Mouse (Mus musculus) erythroblast, embryonic 14.5 days (primary cell): Measurements from ENCODE around the gene Acat3. TPM values are rescaled to one million over a fixed set of nuclear protein-coding genes. Genes with fewer than 3 reads are reported as not detected.

Experiments used
- H3K27me3 ChIP-seq: 2 replicates; pipeline ENCODE4 v1.6.1; 2012; ENCODE audit warnings: inconsistent platforms; ENCODE audit not compliant: control insufficient read depth
- H3K36me3 ChIP-seq: 2 replicates; pipeline ENCODE4 v1.6.1; 2012; ENCODE audit warnings: mild to moderate bottlenecking, inconsistent platforms; ENCODE audit not compliant: control insufficient read depth
- H3K4me1 ChIP-seq: 2 replicates; pipeline ENCODE4 v1.6.1; 2012; ENCODE audit warnings: inconsistent platforms; ENCODE audit not compliant: control insufficient read depth
- H3K4me3 ChIP-seq: replicated peaks from 2 replicates; pipeline ENCODE3; 2012; ENCODE audit warnings: moderate library complexity, mild to moderate bottlenecking, inconsistent platforms
- H3K9me3 ChIP-seq: 2 replicates; pipeline ENCODE4 v1.6.1; 2012; ENCODE audit warnings: low read length, inconsistent platforms, mixed read lengths; ENCODE audit not compliant: control insufficient read depth
- GATA1 ChIP-seq: IDR thresholded peaks from 2 replicates; pipeline ENCODE4 v1.6.1; 2012; ENCODE audit warnings: low read length, inconsistent platforms, mixed read lengths
- TAL1 ChIP-seq: IDR thresholded peaks from 3 replicates; pipeline ENCODE4 v1.6.1; 2012; ENCODE audit warnings: low read length, inconsistent platforms, mixed read lengths
- polyA plus RNA-seq: library from polyadenylated mRNA; stranded (reverse); fragments of >175 nt; gene quantifications from 2 replicates; pipeline ENCODE4 v1.2.3, GENCODE M21; 2012

Gene Acat3
- polyA plus RNA-seq, 1 experiment: 0.18 TPM

GRCm38 (mm10) chr17:12925001-12925400, 15.4 kb downstream of the Acat3 start:
- TF ChIP-seq GATA1 (no peak), TAL1 (no peak)
- peaks cover 77% of the 10 kb centered on the region for H3K36me3 ChIP-seq
- H3K9me3 ChIP-seq: no peaks in the 10 kb centered on the region
- no peak overlapping the region for H3K4me3 ChIP-seq
- H3K27me3 ChIP-seq: no peaks in the 10 kb centered on the region
- H3K4me1 ChIP-seq: no peaks in the 10 kb centered on the region

DNA sequence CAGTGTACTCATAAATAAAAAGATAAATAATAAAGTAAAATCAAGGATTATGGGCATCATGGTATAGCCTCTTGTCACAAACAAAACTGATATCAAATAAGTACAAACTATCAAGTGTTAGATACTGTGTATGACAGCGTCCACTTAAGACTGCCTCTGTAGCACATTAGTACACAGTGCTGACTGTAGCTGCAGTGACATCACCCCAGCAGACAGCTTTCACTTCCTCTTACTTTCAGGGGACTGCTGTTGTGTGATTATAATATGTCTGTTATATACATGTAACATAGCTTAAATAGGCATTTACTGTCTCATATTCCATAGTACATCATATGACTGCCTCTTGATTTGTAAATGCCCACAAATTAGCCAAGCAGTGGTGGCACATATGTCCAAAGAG, 19.3 kb downstream of the Acat3 start:
- H3K4me1 ChIP-seq: peaks cover 14% of the 10 kb centered on the region
- no peak overlapping the region for H3K4me3 ChIP-seq
- TF ChIP-seq GATA1 (no peak), TAL1 (no peak)
- no peaks in the 10 kb centered on the region for H3K9me3 ChIP-seq
- H3K36me3 ChIP-seq: peaks cover 85% of the 10 kb centered on the region
- H3K27me3 ChIP-seq: no peaks in the 10 kb centered on the region

DNA sequence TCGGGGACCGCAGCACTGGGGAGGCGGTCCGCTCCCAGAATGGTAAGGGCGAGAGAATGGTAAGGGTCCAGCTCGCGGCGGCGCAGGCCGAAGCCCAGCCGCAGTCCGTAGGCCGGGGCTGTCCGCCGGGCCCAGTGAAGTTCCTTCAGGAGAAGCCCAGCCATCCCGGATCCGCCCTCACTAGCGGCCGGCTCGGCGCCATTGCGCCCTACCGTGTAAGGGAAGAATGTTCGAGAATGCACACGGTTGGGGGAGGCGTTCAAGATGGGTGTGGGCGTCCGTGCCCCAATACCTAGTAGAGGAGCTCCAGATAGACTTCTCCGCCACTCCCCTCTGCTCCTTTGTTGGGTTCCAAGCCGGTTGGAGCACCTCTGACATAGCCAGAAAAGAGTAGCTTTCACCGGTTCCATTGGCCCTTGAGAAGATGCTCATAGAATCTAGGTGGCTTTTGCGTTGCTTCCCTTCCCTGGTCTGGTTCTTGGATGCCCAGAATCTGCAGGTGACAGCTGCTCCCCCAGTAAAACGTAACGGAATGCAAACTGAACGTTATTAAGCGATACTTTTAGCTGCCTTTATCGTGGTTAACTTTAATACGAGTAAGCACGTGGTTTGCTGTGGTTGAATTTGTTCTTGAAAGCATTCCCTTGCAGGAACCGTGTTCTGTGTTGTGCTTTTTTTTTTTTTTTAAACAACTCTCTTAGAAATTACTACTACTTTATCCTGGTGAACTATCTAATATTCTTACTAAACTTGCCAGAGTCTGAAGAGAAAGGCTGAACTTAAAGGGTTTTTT, 23.6 kb downstream of the Acat3 start:
- H3K27me3 ChIP-seq: no peaks in the 10 kb centered on the region
- H3K9me3 ChIP-seq: no peaks in the 10 kb centered on the region
- TF ChIP-seq TAL1 (no peak), GATA1 (no peak)
- H3K4me3 ChIP-seq: peak overlapping the region; percentile 90
- peaks cover 72% of the 10 kb centered on the region for H3K36me3 ChIP-seq
- peaks cover 27% of the 10 kb centered on the region for H3K4me1 ChIP-seq

DNA sequence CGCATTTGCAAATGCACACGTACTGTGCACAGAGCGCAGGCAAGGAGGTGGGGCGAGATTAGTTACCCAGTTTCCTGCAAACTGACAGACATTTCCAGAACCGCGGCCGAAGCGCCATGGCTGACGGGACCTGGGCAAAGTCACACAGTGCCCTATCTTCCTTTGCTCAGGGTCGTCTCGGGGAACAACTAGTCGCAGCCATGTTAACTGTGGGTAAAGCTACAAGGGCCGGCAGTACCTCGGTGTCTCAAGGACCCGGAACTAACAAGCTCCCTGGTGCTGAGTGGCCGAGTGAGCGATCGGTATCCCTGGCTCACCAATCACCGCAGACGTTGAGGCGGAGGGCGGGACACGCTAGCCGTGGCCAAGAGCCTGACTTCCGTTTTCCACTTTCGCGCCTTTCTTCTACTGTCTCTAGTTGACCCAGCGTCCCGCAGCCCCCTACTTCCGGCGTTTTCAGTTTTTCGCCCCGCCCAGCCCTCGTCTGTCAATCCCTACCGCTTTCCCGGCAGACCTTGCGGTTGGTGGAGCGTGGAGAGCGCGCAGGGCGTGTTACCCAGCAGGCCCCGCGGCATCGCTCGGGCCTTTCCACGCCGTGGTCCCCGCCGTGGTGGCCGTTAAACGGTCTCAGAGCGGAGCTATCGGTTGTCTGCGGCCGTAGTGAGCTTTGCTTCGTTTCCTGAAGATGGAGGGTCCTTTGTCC, 24.4 kb downstream of the Acat3 start, which contains the start of gene Mrpl18:
TSS of gene Mrpl18 (minus strand) at position 465 of the 703 bp plus-strand sequence.
- TF ChIP-seq TAL1 (no peak), GATA1 (peak; percentile 44; the same call in 1 of the 2 replicates)
- Histone ChIP-seq H3K4me1 (peaks cover 27% of the 10 kb centered on the region), H3K36me3 (peaks cover 72% of the 10 kb centered on the region), H3K9me3 (no peaks in the 10 kb centered on the region), H3K4me3 (peak within 1 kb of the TSS; percentile 90), H3K27me3 (no peaks in the 10 kb centered on the region)

- TF ChIP-seq TAL1: no peak
- TF ChIP-seq GATA1: no peak
- peaks cover 27% of the 10 kb centered on the region for H3K4me1 ChIP-seq
Observed at GRCm38 (mm10) chr17:12915488-12915880, 24.9 kb downstream of the Acat3 start, which contains the start of gene Tcp1. Tcp1 (plus strand) TSS chr17:12915701.

GRCm38 (mm10) chr17:12910391-12910790, 30.0 kb downstream of the Acat3 start:
- H3K4me1 ChIP-seq: peaks cover 12% of the 10 kb centered on the region
- no peaks in the 10 kb centered on the region for H3K27me3 ChIP-seq
- TF ChIP-seq TAL1 (no peak), GATA1 (no peak)
- no peak overlapping the region for H3K4me3 ChIP-seq
- H3K9me3 ChIP-seq: no peaks in the 10 kb centered on the region
- H3K36me3 ChIP-seq: peaks cover 76% of the 10 kb centered on the region

More at GRCm38 (mm10) chr17:12915488-12915880, 24.9 kb downstream of the Acat3 start, which contains the start of gene Tcp1:
- Histone ChIP-seq H3K27me3 (no peaks in the 10 kb centered on the region), H3K36me3 (peaks cover 72% of the 10 kb centered on the region), H3K4me3 (peak within 1 kb of the TSS; percentile 90), H3K9me3 (no peaks in the 10 kb centered on the region)

DNA sequence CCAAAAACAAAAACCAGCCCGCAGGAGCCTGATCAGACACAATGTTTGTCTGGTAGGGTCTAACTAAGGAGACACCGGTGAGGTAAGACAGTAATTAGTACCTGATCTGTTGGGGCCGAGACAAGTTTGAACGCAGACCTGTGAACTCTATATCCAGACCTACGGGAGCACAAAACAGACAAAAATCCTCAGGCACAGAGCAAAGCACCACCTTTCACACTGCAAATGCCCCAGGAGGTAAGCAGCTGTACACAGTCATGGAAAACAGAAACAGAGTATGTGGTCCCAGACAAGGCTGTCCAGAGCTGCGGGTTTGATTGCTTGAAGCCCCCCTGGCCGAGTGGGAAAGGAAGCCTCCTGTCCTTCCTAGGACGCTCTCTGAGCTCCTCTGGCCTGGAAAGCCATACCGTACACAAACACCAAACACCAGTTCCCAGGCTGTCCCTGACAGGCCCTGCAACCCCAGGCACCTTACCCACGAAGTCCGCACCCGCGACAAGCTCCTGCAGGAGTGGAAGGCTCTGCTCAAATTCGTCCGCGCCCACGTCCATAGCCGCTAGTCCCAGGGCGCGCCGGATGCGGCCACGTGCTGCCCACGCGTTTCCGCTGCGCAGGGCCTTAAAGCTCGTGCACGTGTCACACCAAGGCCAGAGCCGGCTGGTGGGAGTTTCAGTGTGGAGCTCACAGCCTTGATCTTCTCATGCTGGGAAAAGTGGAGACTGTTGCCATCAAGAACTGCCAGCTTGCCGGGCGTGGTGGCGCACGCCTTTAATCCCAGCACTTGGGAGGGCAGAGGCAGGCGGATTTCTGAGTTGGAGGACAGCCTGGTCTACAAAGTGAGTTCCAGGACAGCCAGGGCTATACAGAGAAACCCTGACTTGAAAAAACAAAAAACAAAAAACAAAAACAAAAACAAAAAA, 30.8 kb downstream of the Acat3 start, which contains the start of gene Pnldc1:
TSS of gene Pnldc1 (minus strand) at position 870 of the 920 bp plus-strand sequence.
- Histone ChIP-seq H3K9me3 (no peaks in the 10 kb centered on the region), H3K4me3 (no peak within 1 kb of the TSS), H3K27me3 (no peaks in the 10 kb centered on the region), H3K4me1 (peaks cover 4% of the 10 kb centered on the region), H3K36me3 (peaks cover 80% of the 10 kb centered on the region)
- TF ChIP-seq GATA1 (no peak), TAL1 (no peak)

GRCm38 (mm10) chr17:12906436-12906835, 34.0 kb downstream of the Acat3 start:
- TF ChIP-seq GATA1: no peak
- no peak for TF ChIP-seq TAL1
- Histone ChIP-seq H3K4me1 (no peaks in the 10 kb centered on the region; the same call in 1 of the 2 replicates), H3K36me3 (peaks cover 71% of the 10 kb centered on the region), H3K27me3 (no peaks in the 10 kb centered on the region), H3K4me3 (no peak overlapping the region), H3K9me3 (no peaks in the 10 kb centered on the region)

GRCm38 (mm10) chr17:12905810-12906209, 34.6 kb downstream of the Acat3 start:
- Histone ChIP-seq H3K9me3 (no peaks in the 10 kb centered on the region), H3K36me3 (peaks cover 71% of the 10 kb centered on the region), H3K27me3 (no peaks in the 10 kb centered on the region), H3K4me1 (no peaks in the 10 kb centered on the region; the same call in 1 of the 2 replicates), H3K4me3 (no peak overlapping the region)
- TF ChIP-seq TAL1 (no peak), GATA1 (no peak)
